Mouse (Mus musculus) heart, postnatal 4 days (tissue): Measurements from ENCODE around the gene Gm3248. TPM values are rescaled to one million over a fixed set of nuclear protein-coding genes. Genes with fewer than 3 reads are reported as not detected.
"Not testable (repeated sequence)": the region's sequence is repeated elsewhere in the genome, so short reads cannot be mapped to it uniquely, and the experiment has no call there.

ENCODE experiments used
- DNase-seq: peaks from one replicate; pipeline ENCODE4 v3.0.0; 2021
- total RNA-seq, 2 experiments: library from RNA; stranded (reverse); gene quantifications; 2 replicates each; pipeline ENCODE4 v1.2.3; 2021

Gm3248 gene
- under 1 TPM; 0.29 to 0.41 TPM for total RNA-seq

DNA sequence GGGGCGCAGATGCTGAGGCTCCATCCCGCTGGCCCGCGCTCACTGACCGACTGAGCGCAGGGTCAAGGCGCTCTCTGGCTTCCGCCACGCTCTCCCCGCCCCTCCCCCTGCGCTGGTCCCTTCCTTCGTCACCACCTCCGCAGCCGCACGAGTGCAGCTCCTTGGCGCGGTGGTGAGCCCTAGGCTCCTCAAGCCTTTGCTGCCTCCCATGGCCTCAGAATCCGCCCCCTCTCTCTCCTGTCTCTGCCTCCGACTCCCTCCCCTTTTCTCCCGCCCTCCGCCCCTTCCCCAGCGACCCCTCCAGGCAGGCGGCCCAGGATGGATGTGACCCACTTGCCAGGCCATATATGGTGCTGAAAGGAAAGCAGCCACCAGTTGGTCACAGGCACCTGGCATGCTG lies at the start of gene Gm3248:
Gene Gm3248, minus strand, starts transcription at position 111 of the 400 bp plus-strand sequence.
- DNase-seq = peak; percentile 36

DNA sequence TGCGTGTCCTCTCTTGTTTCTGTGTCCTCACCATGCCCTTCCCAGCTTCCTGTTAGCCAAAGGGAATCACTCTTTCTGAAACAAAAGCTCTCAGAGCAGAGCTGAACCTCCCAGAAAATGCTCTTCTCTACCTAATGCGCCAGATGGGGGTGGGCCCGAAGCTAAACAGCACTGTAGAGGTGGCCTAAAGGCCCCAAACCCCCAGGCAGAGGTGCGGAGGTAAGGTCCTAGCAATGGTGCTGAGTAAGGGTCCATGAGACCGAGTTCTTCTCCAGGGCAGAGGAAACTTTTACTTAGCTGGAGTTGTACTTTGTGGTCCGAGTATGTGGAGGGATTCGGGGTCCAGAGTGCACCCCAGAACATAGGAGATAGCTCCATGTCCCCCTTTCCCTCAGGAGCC lies 25.6 kb upstream of the Gm3248 start:
- not testable (repeated sequence) for DNase-seq

- not testable (repeated sequence) for DNase-seq
Observed at GRCm38 (mm10) chr14:5979037-5979436, 17.5 kb upstream of the Gm3248 start, which contains the start of gene Gm3453. TSS of gene Gm3453 (minus strand) at chr14:5979137.

DNA sequence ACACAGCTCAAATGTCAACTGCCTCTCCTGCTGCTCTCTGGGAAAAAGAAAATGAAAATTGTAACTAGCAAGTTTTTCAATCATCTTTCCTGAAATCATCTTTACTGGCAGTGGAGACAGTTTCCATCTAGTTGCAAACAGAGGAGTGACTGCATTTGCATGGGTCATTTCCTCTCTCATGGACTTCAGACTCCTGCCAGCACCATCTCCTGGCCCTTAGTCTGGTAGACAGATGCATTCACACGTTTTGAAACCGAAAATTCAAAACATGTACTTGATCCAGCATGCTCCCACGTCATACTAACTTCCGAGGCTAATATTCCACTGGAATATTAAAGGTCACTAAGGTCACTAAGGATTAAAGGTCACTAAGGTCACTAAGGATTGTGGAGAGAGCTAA lies 896 bp upstream of the Gm3248 start:
- not testable (repeated sequence) for DNase-seq

DNA sequence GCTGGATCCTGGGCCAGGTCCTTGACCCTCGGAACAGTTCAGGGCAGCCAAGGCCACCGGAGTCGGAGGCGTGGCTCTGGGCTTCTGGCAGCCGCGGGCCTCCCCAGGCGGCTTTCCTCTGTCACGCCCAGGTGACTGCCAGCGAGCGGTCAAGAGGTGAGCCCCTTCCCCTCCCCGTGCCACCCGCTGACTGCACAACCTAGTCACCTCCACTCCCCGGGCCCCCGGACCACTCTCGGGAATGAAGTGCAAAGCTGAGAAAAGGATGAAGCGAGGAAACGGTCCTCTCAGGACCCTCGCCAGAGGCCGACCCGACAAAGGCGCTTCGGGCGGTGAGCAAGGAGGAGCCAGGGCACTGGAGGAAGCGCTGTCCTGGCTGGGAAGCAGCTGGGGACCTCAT lies 443 bp downstream of the Gm3248 start:
- DNase-seq = peak; percentile 8

DNA sequence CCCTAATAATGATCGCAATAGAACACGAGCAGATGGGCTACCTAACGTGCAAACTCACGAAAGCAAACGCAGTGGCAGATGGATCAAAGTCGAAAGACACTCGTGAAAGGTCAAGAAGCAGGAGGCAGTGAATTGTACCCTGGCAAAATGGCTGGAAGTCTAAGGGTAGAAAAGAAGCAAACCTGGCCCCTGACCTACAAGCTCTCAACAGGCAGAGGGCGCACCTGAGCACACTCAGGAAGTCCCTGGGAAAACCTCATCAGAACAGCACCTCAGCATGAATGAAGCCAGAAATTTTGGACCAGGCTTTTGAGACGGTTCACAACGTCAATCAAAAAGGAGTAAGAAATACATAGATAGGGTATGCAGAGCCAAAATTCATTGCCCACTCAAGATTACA lies 1.1 kb downstream of the Gm3248 start:
- DNase-seq = peak; percentile 8

- not testable (repeated sequence) for DNase-seq
Observed at GRCm38 (mm10) chr14:5923276-5923675, 38.3 kb downstream of the Gm3248 start.

- not testable (repeated sequence) for DNase-seq
Observed at GRCm38 (mm10) chr14:5918330-5918942, 43.1 kb downstream of the Gm3248 start.

GRCm38 (mm10) chr14:5913701-5914100 lies 47.8 kb downstream of the Gm3248 start:
- DNase-seq = not testable (repeated sequence)

Other genes with a start within 250 kb of the Gm3248 start
- gene Gm3373, start 220.2 kb downstream of the Gm3248 start, total RNA-seq = under 1 TPM; 0.19 to 0.77 TPM
- gene Gm3383, start 153.8 kb downstream of the Gm3248 start, total RNA-seq = 1 to 10 TPM; 1.8 to 1.9 TPM
- not detected for gene Gm3424, start 131.4 kb downstream of the Gm3248 start, total RNA-seq
- 1 to 10 TPM; 1.1 to 1.4 TPM for gene Gm8237, start 81.4 kb downstream of the Gm3248 start, total RNA-seq
- not detected for gene Gm3453, start 17.4 kb upstream of the Gm3248 start, total RNA-seq
- not detected for gene Gm6337, start 96.5 kb upstream of the Gm3248 start, total RNA-seq
- under 1 TPM in 1 of 2 experiments, not detected in 1; 0.63 TPM for gene Gm8206, start 132.2 kb upstream of the Gm3248 start, total RNA-seq
- gene Gm3468, start 146.9 kb upstream of the Gm3248 start, total RNA-seq = under 1 TPM; 0.47 to 0.76 TPM
- gene Gm3476, start 164.1 kb upstream of the Gm3248 start, total RNA-seq = not detected